Mouse (Mus musculus): Measurements from ENCODE around the gene Gm26727. TPM values are rescaled to one million over a fixed set of nuclear protein-coding genes. Genes with fewer than 3 reads are reported as not detected.
"Not testable (repeated sequence)": the region's sequence is repeated elsewhere in the genome, so short reads cannot be mapped to it uniquely, and the experiment has no call there.

Gm26727 gene
- polyA plus RNA-seq, 1 experiment from 2014 or later = not detected

DNA sequence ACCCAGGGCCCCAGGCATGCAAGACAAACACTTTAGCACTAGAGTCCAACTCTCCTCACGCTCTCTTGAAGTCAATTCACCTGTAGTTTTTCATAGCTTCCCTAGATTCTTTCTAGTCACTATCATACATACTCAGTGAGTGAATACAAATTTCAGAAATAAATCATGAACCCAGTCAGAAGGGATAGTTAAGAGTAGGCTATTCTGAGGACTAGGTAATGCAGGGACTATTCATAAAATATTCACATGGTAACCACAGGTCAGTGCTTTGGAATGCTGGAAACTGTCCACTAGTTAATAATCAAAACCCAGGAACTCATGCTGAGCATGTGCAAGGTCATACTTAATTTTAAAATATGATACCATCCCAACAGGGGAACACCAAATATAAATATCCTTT is 10.2 kb downstream of the Gm26727 start:
- no peaks in the 10 kb centered on the region for H3K27me3 ChIP-seq (replicated peaks; ENCODE audit: control insufficient read depth, insufficient read depth, low read length)
- no peak overlapping the region for H3K27ac ChIP-seq (ENCODE audit: low read length)
- WGBS = 95% methylated on average over 1 of the region's 1 CpGs
- no peaks in the 10 kb centered on the region for H3K9me3 ChIP-seq (ENCODE audit: control insufficient read depth, low read length)
- no peaks in the 10 kb centered on the region for H3K4me1 ChIP-seq (ENCODE audit: control insufficient read depth, insufficient read depth, low read length)
- no peaks in the 10 kb centered on the region for H3K36me3 ChIP-seq (ENCODE audit: control insufficient read depth, insufficient read depth, low read length)
- no peak for ATAC-seq
- H3K9ac ChIP-seq (ENCODE audit: low read depth, low read length) = no peak overlapping the region
- H3K4me3 ChIP-seq (ENCODE audit: low read length) = no peak overlapping the region
- no peak overlapping the region for H3K4me2 ChIP-seq (ENCODE audit: low read depth, low read length)

DNA sequence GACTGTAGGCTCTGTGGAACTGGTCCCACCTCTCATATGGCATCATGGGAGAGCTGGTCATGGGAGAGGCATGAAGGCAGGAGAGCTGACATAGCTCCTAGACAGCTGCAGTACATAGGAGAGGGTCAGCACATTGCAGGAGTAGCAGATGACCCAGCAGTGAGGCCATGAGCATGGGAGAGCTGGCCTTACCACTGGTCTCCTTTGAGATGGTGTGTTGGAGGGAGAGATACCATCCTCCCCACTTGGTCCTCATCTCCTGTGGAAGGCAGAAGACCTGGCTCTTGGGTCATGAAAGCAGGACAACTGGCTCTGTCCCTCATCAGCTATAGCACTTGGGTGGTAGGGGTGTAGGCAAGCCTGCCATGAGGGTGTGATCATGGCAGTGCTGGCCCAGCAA is 12.1 kb downstream of the Gm26727 start:
- H3K4me2 ChIP-seq (ENCODE audit: low read depth, low read length) = no peak overlapping the region
- no peaks in the 10 kb centered on the region for H3K4me1 ChIP-seq (ENCODE audit: control insufficient read depth, insufficient read depth, low read length)
- H3K27ac ChIP-seq (ENCODE audit: low read length) = no peak overlapping the region
- no peak overlapping the region for H3K4me3 ChIP-seq (ENCODE audit: low read length)
- no peak for ATAC-seq
- H3K27me3 ChIP-seq (replicated peaks; ENCODE audit: control insufficient read depth, insufficient read depth, low read length) = no peaks in the 10 kb centered on the region
- H3K9me3 ChIP-seq (ENCODE audit: control insufficient read depth, low read length) = no peaks in the 10 kb centered on the region
- H3K36me3 ChIP-seq (ENCODE audit: control insufficient read depth, insufficient read depth, low read length) = no peaks in the 10 kb centered on the region
- H3K9ac ChIP-seq (ENCODE audit: low read depth, low read length) = no peak overlapping the region

DNA sequence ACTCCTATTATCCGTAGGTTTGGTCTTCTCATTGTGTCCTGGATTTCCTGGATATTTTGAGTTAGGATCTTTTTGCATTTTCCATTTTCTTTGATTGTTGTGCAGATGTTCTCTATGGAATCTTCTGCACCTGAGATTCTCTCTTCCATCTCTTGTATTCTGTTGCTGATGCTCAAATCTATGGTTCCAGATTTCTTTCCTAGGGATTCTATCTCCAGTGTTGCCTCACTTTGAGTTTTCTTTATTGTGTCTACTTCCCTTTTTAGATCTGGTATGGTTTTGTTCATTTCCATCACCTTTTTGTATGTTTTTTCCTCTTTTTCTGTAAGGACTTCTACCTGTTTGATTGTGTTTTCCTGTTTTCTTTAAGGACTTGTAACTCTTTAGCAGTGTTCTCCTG is 19.6 kb downstream of the Gm26727 start, which contains the start of gene Gm21830:
TSS of gene Gm21830 (plus strand) at position 301 of the 400 bp plus-strand sequence.
- not testable (repeated sequence) for ATAC-seq

More for the DNA sequence above, 19.6 kb downstream of the Gm26727 start, which contains the start of gene Gm21830:
- no CpG with 5 or more reads among the region's 1 CpGs for WGBS
- H3K36me3 ChIP-seq (ENCODE audit: control insufficient read depth, insufficient read depth, low read length); H3K27ac ChIP-seq (ENCODE audit: low read length); H3K27me3 ChIP-seq (replicated peaks; ENCODE audit: control insufficient read depth, insufficient read depth, low read length); H3K9me3 ChIP-seq (ENCODE audit: control insufficient read depth, low read length); H3K4me1 ChIP-seq (ENCODE audit: control insufficient read depth, insufficient read depth, low read length); H3K4me2 ChIP-seq (ENCODE audit: low read depth, low read length); H3K4me3 ChIP-seq (ENCODE audit: low read length); H3K9ac ChIP-seq (ENCODE audit: low read depth, low read length): not testable (repeated sequence)

Other genes starting within 250 kb of the Gm26727 start
- gene Gm21830, start 19.5 kb downstream of the Gm26727 start, polyA plus RNA-seq (2015; fragmentation: Nextera tagmentation; extraction: Ambion mirVana) = not detected in 2 replicates
- gene Xirp2, start 12.8 kb upstream of the Gm26727 start, polyA plus RNA-seq (2015; fragmentation: Nextera tagmentation; extraction: Ambion mirVana) = not detected in 2 replicates
- 1.4 and 2.1 TPM in 2 replicates for gene B3galt1, start 132.7 kb upstream of the Gm26727 start, polyA plus RNA-seq (2015; fragmentation: Nextera tagmentation; extraction: Ambion mirVana)